Mouse (Mus musculus) thymus, postnatal 10 days (tissue): Measurements from ENCODE around the gene Fancd2.

ENCODE experiments used
- DNase-seq, 2 experiments: peaks; one replicate each; pipeline ENCODE4 v3.0.0; 2021; ENCODE audit warnings: low spot score in 2 of 2

Gene Fancd2

DNA sequence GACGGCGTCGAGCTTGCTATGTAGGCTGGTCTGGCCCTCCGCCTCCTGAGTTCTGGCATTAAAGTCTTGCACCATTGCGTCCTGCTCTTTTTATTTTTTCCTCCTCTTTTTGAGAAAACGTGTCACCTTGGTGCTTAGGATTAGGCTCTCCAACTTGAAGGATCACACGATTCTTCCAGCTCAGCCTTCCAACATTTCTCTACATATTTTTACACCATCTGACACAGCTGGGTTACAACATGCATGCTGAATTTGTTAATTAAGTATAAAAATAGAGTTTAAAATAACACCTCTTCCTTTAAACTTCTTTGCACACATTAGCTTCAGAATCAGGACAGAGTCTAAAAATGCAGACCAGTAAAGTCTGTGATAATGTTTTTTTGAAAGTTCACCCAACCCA, 77.8 kb downstream of the Fancd2 start:
- DNase-seq, result no peak

DNA sequence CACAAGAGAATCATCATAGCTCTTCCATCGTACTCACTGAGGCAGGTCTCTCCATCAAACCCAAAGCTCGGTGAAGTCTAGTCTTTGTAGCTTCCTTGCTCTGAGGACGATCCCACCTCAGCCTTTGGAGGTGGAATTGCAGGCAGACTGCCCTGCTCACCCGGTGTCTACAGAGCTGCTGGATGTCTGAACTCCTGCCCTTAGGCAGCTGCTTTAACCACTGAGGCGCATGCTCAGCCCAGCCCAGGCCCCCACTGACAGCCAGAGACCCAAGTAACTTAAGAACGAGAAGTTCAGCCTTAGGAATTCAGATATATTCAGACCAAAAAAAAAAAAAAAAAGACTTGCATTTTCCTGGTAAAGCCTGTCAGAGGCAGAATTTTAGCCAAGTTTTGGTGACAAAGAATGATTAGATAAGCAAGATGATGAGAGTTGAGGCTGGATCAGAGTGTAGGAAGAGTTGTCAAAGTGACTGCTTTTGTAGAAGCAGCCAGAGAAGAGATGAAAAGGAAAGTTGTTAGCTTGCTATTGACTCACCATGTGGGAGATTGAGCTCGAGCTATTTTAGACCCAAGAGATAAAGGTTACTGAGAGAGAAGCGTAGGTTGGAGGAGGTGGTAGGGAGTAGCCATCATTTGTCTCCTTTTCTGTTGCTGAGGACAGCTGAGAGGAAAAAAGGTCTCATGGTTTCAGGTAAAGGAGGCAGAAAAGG, 80.9 kb downstream of the Fancd2 start:
- DNase-seq, result no peak

DNA sequence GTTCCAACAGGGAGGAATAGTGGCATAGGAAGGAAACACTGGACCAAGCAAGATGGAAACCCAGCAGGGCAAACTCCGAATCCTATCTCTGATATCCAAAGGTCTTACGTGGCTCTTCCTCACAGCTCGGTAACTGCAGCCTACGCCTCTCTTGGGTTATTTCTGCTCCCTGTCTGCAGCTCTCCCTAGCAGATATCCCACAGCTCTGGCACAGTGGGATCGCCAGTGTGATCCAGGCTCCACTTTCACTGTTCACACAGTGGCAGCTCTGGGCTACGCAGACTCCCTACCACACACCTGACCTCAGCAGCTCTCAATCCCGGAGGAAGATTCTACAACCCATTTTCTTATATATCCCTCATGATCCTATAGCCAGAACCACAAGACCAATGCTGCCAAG, 82.7 kb downstream of the Fancd2 start:
- no peak for DNase-seq

DNA sequence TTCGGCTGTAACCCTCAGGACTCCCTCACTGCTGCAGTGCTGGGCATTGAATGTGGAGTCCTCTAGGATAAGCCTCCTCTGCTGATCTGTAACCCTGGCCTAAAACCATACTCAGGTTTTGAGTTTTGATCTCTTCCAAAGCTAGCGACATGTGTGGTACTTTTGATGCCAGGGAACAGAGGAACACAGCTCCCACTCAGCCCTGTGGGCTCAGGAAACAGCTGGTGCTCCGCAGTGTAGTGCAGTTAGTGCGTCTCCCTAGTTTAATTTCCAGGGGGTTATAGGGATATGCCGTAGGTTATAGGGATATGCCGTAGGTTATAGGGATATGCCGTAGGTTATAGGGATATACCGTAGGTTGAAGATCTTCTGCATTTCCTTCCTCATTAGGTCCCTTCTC, 83.5 kb downstream of the Fancd2 start:
- no peak for DNase-seq

DNA sequence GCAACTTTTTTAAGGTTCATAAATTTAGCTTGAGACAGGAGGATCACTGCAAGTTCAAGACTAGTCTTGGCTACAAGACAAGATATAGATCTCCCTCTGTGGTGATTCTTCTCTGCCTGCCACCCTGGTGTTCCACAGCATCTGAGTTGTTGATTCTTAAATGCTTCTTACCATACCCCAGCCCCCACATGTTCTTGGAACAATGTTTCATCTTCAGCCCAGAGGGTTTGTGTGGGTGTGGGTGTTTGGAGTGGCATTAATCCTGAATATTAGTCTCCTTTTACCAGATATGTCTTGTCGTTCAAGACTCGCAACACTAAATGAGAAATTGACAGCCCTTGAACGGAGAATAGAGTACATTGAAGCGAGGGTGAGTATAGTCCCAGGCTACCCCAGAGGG, 84.0 kb downstream of the Fancd2 start:
- DNase-seq, result no peak

DNA sequence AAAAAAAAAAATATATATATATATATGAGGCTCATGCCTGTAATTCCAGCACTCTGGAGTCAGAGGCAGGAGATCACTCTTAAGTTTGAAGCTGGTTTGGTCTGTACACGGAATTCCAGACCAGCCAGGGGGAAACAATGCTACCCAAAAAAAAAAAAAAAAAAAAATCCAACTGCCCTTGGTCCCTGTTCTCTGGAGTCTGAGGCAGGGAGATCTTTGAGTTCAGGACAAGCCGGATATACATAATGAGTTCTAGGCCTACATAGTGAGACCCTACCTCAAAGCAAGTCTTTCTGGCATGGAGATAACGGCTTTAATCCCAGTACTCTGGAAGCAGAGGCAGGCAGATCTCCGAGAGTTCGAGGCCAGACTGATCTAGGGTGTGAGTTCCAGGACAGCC, 91.9 kb downstream of the Fancd2 start:
- DNase-seq, result no peak

DNA sequence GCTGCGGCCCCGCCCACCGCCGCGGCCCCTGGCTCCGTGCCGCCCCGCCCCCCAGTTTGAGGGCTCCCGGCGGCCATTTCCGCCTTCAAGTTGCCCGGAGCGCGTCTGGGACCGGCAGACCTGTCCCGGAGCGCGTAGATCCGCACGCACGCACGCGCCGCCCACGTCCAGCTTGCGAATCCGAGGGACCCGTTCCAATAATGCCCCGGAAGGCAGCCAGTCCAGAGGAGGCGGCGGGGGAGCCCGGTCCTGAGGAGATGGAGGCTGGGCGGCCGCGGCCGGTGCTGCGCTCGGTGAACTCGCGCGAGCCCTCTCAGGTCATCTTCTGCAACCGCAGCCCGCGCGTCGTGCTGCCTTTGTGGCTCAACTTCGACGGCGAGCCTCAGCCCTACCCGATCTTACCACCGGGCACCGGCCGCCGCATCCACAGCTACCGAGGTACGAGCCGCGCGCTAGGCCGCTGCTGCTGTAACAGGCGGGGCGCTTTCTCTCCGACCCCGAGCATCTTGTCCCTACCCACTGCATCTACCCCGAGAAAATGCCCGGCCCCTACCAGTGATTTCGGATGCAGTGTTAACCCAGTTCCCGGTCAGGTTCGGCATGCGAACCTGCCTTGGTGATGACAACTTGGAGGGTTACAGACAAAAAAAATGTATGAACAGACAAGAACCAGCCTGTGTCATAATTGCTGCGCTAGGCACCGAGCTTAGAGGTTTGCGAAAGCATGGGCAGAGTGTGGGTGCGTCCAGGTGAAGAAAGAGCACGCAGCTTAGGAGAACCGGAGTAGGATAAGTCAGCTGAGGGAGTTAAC, 92.7 kb downstream of the Fancd2 start, which contains the start of gene Vhl:
Gene Vhl (plus strand): TSS at position 19 of the 811 bp plus-strand sequence.
- DNase-seq, result peak; percentile 66 to 85

DNA sequence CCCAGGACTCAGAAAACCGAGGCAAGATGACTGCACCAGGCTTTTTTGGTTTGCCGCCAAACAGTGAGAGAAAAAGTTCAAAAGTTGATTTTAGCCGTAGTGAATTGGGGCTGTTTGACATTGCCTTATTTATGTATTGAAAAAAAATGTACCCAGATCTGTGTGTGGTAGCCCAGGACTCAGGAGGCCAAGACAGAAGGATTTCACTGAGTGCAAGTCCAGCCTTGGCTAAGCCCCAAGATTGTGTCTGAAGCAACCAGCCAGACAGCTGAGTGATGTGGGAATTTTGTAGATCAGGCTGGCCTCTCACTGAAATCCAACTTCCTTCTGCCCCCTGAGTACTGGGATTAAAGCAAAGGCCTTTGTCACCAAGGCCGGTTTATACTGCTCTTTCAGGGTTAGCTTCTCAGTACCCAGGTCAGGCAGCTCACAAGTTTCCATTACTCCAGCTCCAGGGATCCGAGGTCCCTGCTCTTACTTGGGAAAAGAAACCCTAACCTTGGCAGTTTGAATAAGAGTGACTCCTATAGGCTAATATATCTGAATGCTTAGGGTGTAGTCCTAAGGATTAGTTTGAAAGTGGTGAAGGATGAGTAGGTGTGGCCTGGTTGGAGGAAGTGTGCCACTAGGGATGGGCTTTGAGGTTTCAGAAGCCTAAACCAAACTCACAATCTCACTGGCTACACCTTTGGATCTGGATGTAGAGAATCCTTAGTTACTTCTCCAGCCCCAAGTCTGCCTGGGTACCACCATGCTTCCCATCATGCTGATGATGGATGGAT, 93.7 kb downstream of the Fancd2 start:
- DNase-seq, result no peak

DNA sequence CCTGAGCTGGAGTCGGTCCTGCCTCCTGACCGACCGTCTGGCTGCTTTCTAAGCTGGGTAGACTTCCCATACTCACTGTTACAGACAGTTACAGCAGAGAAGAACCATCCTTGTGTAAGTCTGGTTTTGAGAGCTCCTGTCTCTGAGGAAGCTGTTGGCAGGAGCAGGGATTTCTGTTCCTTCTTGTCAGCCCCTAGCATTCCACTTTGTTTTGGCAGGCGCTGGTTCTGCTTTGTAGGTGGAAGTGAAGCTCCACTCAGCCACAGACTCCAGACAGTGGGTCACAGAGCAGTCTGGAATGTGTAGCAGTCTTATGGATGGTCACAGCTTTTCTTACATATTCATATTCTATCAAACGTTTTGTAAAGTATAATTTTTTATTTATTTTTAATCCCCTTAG, 98.8 kb downstream of the Fancd2 start:
- no peak for DNase-seq

DNA sequence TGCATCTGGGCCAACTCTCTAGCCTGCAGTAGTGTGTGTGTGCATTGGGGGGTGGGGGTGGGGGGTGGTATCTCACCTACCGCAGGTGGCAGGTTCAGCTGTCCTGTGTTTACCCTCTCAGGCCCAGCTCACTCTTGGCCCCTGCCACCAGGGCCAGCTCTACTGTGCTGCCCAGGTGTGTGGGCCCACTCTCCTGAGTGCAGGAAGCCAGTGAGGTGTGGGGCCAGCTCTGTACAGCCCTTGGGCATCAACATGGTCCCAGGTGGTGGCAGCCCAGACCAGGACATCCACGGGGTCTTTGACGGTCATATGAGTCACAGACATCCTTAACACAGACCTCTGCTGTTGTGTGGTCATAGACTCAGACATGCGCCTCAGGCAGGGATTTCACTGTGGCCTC, 101.4 kb downstream of the Fancd2 start:
- DNase-seq, result no peak

DNA sequence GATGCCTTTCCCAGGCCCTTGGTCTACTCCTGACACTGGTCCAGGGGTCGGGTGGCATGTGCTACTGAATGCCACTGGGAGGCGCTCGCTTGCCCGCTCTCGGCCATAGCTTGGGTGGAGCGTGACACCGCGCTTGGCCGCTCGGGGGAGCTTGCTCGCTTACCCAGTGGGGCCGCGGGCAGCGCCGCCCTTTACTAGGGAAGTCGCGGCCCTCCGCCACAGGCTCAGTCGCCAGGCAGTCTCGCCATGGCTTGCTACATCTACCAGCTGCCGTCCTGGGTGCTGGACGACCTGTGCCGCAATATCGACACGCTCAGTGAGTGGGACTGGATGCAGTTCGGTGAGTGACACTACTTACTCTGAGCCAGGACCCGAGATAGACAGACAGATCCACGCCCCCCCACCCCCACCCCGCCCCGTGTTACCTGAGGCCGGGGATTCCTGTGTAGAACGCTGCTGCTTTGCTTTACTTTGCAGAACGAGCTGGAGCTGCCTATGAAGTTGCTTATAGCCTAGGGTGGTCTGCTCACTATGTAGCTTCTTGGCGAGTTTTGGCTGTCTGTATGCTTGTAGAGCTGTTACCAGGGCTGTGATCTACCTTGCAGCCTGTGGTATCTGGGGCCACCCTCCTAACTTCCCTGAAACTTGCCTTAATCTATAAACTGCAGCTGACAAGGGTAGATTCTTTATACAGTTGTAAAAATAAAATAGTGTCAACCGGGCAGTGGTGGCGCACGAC, 107.0 kb downstream of the Fancd2 start, which contains the start of gene Irak2:
Gene Irak2 (plus strand): TSS at position 166 of the 739 bp plus-strand sequence.
- peak; percentile 88 to 95 for DNase-seq

DNA sequence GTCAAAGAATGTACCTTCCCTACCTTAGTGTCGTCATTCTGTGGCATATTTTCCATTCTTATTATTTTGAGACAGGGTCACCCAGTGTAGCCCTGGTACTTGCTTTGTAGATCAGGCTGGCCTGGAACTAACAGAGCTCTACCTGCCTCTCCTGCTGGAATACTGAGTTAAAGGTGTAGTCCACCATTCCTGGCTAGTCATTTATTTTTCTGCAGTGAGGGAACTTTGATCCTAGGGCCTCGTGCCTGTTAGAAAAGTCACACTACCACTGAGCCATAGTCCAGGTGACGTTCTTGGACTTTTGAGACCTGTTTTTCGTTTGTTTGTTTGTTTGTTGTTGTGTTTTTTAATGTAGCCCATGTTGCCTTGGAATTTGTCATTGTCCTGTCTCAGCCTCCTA, 107.7 kb downstream of the Fancd2 start:
- no peak for DNase-seq

DNA sequence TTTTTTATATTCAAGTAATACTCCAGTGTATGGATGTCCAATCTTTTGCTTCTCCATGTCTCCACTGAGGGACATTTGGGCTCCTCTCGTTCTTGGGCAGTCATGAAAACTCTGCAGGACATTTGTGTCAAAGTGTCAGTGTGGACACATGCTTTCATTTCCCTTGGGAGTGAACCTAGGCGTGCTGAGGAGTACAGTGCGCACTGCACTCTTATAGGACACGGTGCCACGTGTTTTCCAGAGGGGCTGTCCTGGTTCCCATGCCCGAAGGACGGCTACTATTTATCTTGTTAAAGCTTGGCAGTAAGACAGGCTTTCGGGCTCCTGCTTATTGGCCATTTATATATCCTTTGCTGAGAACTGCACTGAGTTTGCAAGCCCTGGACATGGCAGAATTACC, 111.1 kb downstream of the Fancd2 start:
- no peak for DNase-seq

DNA sequence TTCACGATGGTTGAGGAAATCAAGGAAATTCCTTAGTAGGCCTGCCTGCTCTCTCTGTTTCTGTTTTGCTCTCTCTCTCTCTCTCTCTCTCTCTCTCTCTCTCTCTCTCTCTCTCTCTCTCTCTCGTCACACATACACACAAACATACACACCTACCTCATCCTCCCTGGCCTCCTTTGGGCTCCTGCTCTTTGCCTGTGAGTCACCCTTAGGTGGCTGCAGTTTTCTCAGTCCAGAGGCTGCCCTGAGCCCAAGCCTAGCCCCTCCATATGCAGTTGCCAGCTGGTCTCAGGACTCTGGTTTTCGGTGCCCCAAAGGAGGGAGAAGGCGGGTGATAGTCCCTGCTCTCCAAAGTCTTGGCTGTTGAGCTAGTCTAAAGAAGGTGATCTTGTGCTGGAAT, 111.5 kb downstream of the Fancd2 start:
- DNase-seq, result no peak

DNA sequence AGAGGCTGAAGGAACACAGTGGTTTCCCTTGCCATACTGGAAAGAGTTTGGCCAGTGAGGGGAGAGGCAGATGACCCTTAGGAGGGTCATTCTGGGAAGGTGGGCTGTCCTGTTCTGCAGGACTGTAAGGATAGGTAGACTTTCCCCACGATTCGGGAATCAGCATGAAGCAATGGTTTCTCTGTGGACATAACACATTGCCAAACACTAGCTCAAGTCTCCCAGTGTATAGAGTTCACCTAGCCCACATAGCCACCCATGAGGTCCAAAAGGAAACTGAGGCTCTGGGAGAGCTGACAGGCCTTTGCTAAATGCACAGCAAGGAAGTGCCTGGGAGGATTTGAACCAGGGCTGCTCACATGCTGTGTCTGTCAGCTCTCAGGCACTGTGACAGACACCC, 112.5 kb downstream of the Fancd2 start:
- DNase-seq, result no peak

DNA sequence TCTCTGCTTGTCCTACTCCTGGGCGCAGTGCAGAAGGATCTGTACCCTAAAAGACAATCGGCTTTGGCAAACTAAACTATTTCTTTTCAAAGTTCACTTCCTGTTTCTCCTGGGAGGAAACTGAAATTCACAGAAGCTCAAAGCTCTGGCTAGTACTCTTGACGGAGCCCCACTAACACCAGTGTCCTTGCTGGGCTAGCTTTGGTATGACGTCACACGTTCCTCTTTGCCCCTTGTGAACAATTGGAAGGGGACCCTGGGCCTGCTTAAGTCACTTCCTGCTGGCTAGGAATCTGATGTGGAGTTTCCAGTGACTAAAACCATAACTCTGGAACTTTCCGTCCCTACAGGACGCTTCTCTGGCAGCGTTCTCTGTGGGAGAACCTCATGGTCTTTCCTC, 113.3 kb downstream of the Fancd2 start:
- DNase-seq, result no peak
